Mouse (Mus musculus) heart, embryonic 10.5 days (tissue): ENCODE measurements around the gene Pkhd1. TPM values are rescaled to one million over a fixed set of nuclear protein-coding genes. Genes with fewer than 3 reads are reported as not detected.
"Not testable (repeated sequence)": the region's sequence is repeated elsewhere in the genome, so short reads cannot be mapped to it uniquely, and the experiment has no call there.

Experiments used
- DNase-seq: peaks from one replicate; pipeline ENCODE4 v3.0.0-alpha.2; 2017; ENCODE audit warnings: low spot score
- H3K27ac ChIP-seq: fragments of 300-500 bp; sonication (generic); 2 replicates; pipeline ENCODE4 v1.5.1; 2016; ENCODE audit warnings: mild to moderate bottlenecking
- H3K27me3 ChIP-seq: fragments of 300-500 bp; sonication (generic); 2 replicates; pipeline ENCODE4 v1.6.1; 2016; ENCODE audit warnings: mild to moderate bottlenecking; ENCODE audit not compliant: poor library complexity, insufficient read depth, severe bottlenecking
- H3K36me3 ChIP-seq: fragments of 300-500 bp; sonication (generic); 2 replicates; pipeline ENCODE4 v1.6.1; 2016; ENCODE audit warnings: mild to moderate bottlenecking, moderate library complexity
- H3K4me1 ChIP-seq: fragments of 300-500 bp; sonication (generic); 2 replicates; pipeline ENCODE4 v1.6.1; 2016; ENCODE audit warnings: mild to moderate bottlenecking
- H3K4me3 ChIP-seq: fragments of 300-500 bp; sonication (generic); 2 replicates; pipeline ENCODE4 v1.5.1; 2016; ENCODE audit warnings: mild to moderate bottlenecking, moderate library complexity
- H3K9me3 ChIP-seq: fragments of 300-500 bp; sonication (generic); 2 replicates; pipeline ENCODE4 v1.6.1; 2016; ENCODE audit warnings: mild to moderate bottlenecking, moderate library complexity
- WGBS: fragments of 180-500 bp; shearing (Covaris S2); methylation state at CpG from one replicate; pipeline ENCODE4 v1.1.7; 2016; 5-methylcytosine and 5-hydroxymethylcytosine counted together
- polyA plus RNA-seq: library from polyadenylated mRNA; unstranded; fragments of >200 nt; fragmentation: Nextera tagmentation; extraction: Ambion mirVana; gene quantifications from 2 replicates; pipeline ENCODE4 v1.2.1, GENCODE M21; 2016

The Pkhd1 gene
- polyA plus RNA-seq, 1 experiment from 2014 or later: 0.06 TPM

DNA sequence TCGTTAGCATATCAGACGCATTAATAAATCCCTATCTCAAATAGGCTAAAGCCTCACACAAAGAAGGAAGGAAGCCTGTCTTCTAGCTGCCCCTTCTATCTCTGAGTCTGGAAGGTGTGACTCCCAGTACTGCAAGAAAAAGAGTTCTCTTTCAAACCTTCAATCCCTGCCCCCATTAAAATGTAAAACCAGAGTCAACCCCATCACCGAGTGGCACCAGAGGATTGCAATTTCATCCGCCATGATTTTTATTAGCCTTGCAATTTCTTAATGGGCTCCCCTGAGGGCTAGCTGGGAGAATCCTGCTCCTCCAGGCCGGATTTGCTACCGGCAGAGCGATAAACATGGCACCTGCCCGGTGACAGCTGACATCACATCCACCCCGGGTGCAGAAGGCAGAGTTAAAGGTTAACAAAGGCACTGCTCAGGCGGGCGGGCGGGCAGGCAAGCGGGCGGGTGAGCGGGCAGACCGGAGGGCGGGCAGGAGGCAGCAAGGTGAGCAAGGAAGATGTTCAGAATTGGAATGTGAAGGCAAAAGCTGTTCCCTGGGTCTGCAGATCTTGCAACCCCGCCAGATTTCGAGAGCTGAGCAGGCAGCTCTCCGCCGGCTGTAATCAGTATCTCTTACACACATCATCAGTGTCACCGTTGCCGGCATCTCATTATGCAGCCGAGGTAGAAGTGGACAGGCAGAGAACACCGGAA, 140.2 kb downstream of the Pkhd1 start:
- peak; percentile 78 for DNase-seq
- Histone ChIP-seq H3K4me1 (peaks cover 6% of the 10 kb centered on the region; the same call in 1 of the 2 replicates), H3K36me3 (no peaks in the 10 kb centered on the region), H3K9me3 (no peaks in the 10 kb centered on the region), H3K27me3 (no peaks in the 10 kb centered on the region), H3K4me3 (peak overlapping the region; percentile 61), H3K27ac (0 out of 2 replicates have a peak overlapping the region, but pooled peaks have one; percentile 9)
- 7% methylated on average over 25 of the region's 25 CpGs for WGBS

DNA sequence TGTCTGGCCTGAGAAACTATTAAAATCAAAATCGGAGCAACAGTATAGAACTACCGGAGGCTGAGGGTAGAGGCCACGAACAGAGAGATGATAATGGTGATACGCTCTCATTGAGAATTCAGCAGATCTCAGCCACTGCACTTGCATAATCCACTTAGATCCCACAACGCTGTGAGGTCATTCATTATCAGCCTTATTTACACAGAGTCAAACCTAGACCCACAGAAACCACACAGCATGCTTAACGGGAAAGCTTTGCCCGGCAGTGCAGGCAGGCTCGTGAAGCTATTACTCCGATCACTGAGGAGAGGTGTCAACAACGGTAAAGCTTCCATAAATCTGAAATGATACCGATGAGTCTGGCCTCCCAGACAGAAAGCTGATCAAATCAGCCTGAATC, 147.1 kb downstream of the Pkhd1 start:
- no peaks in the 10 kb centered on the region for H3K4me1 ChIP-seq
- DNase-seq: no peak
- H3K27me3 ChIP-seq: no peaks in the 10 kb centered on the region
- H3K9me3 ChIP-seq: no peaks in the 10 kb centered on the region
- H3K36me3 ChIP-seq: no peaks in the 10 kb centered on the region
- 75% methylated on average over 11 of the region's 11 CpGs for WGBS
- H3K4me3 ChIP-seq: no peak overlapping the region
- no peak overlapping the region for H3K27ac ChIP-seq

DNA sequence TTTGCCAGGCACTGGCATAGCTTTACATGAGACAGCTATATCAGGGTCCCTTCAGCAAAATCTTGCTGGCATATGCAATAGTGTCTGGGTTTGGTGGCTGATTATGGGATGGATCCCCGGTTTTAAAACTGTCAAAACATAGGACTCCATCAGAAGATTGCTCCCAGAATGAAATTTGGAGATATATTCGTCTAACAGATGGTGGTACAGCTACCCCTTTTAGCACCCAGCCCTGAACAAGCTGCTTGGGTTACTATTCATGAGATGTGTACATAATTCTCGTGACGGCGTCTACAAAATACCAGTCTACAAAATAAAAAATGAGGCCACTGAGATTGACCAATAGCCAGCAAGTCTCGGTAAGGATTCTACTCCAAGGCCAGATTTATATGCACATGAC, 147.5 kb downstream of the Pkhd1 start:
- H3K36me3 ChIP-seq: no peaks in the 10 kb centered on the region
- H3K27me3 ChIP-seq: no peaks in the 10 kb centered on the region
- H3K27ac ChIP-seq: no peak overlapping the region
- no peak for DNase-seq
- H3K4me1 ChIP-seq: no peaks in the 10 kb centered on the region
- H3K9me3 ChIP-seq: no peaks in the 10 kb centered on the region
- WGBS: 82% methylated on average over 6 of the region's 6 CpGs
- H3K4me3 ChIP-seq: no peak overlapping the region

DNA sequence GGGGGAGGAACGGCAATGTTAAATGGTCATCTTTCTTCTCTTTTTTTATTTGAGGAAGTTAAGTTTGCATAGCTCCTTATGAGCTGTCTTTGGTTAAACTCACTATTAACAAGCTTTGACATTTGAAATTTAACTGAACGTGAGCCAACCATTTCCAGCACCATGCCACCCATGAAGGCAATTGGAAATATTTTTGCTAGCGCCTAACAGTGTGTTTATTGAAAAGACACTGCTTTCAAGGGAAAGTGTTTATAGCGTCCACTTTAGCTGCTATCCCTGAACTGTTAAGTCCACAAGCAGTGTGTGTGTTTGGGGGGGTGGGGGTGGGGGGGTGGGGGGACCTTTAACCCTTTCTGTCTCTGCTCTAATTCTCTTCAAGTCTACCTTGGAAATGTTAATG, 151.4 kb downstream of the Pkhd1 start:
- Histone ChIP-seq H3K4me1 (no peaks in the 10 kb centered on the region), H3K9me3 (no peaks in the 10 kb centered on the region), H3K27me3 (no peaks in the 10 kb centered on the region), H3K4me3 (no peak overlapping the region), H3K27ac (no peak overlapping the region), H3K36me3 (no peaks in the 10 kb centered on the region)
- DNase-seq: no peak
- WGBS: 63% methylated on average over 4 of the region's 4 CpGs

DNA sequence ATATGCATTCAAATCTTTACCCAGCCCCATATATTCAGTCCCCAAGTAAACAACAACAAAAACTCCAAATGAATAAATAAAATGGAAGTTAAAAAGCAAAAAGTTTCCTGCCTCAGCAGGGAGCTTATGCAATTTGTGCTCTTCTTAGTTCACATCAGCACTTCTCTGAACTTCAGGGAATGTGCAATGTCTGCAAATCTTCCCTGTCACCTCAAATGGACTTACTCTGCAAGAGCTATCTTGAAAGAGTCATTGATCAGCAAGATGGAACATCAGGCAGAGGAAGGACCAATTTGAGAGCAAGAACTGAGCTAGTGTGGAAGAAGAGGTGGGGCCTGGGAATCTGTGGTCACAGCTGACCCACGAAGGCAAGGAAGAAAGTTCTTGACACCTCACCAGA, 163.2 kb downstream of the Pkhd1 start:
- no peak for DNase-seq
- no peak overlapping the region for H3K27ac ChIP-seq
- H3K36me3 ChIP-seq: no peaks in the 10 kb centered on the region
- WGBS: 40% methylated on average over 1 of the region's 1 CpGs
- no peak overlapping the region for H3K4me3 ChIP-seq
- H3K4me1 ChIP-seq: no peaks in the 10 kb centered on the region
- no peaks in the 10 kb centered on the region for H3K9me3 ChIP-seq
- H3K27me3 ChIP-seq: no peaks in the 10 kb centered on the region

DNA sequence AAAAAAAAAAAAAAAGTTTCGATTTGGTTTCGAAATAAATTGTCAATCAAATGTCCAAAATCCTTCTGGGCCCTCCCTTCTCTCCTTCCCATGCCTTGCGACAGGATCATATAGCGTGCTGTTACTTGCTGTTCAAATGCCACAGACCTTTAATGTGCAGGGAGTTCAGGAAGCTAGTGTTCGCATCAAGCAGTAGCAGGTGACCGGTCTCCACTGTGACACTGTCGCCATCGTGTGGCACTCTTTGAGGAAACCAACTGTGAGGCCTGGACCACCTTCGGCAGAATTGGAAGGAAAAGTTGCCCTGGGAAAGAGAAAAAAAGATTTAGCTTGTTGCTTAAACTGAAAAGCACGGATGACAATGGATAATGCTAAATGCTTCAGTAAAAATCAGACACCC, 167.8 kb downstream of the Pkhd1 start:
- no peaks in the 10 kb centered on the region for H3K4me1 ChIP-seq
- H3K27me3 ChIP-seq: no peaks in the 10 kb centered on the region
- H3K27ac ChIP-seq: no peak overlapping the region
- H3K4me3 ChIP-seq: no peak overlapping the region
- no peaks in the 10 kb centered on the region for H3K9me3 ChIP-seq
- peak; percentile 74 for DNase-seq
- WGBS: 30% methylated on average over 10 of the region's 10 CpGs
- H3K36me3 ChIP-seq: no peaks in the 10 kb centered on the region

DNA sequence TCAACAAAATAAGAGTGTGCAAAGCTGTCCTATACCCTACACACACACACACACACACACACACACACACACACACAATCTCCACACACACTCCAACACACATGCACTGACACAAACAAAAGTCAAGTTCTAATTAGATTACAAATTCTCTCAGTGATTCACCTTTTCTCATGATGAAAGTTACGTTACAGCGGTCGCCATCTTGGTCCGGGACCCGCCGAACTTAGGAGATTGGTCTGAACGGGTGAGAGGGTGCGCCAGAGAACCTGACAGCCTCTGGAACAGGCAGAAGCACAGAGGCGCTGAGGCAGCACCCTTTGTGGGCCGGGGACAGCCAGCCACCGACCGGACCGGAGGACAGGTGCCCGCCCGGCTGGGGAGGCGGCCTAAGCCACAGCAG, 185.8 kb downstream of the Pkhd1 start:
- not testable (repeated sequence) for H3K36me3 ChIP-seq, H3K4me1 ChIP-seq, H3K27ac ChIP-seq, H3K4me3 ChIP-seq, H3K9me3 ChIP-seq, DNase-seq, H3K27me3 ChIP-seq
- WGBS: 82% methylated on average over 16 of the region's 16 CpGs

DNA sequence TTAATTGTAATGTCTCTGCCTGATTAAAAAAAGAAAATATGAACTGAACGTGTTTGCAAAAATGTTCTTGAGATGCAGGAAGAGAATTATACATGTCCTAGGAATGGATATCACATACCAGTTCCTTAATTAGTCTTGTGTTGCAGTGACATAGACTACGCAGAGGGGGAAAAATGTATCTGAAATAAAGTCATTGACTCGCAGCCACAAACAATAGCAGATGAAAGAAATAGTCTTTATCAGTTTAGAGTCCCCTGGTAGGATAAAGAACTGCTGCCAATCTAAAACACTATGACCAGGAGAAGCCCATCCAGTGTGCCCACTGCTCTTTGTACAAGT, 188.8 kb downstream of the Pkhd1 start:
- H3K4me3 ChIP-seq: no peak overlapping the region
- no peaks in the 10 kb centered on the region for H3K27me3 ChIP-seq
- no peak for DNase-seq
- H3K4me1 ChIP-seq: no peaks in the 10 kb centered on the region
- H3K27ac ChIP-seq: no peak overlapping the region
- H3K9me3 ChIP-seq: no peaks in the 10 kb centered on the region
- 86% methylated on average over 3 of the region's 3 CpGs for WGBS
- H3K36me3 ChIP-seq: no peaks in the 10 kb centered on the region

DNA sequence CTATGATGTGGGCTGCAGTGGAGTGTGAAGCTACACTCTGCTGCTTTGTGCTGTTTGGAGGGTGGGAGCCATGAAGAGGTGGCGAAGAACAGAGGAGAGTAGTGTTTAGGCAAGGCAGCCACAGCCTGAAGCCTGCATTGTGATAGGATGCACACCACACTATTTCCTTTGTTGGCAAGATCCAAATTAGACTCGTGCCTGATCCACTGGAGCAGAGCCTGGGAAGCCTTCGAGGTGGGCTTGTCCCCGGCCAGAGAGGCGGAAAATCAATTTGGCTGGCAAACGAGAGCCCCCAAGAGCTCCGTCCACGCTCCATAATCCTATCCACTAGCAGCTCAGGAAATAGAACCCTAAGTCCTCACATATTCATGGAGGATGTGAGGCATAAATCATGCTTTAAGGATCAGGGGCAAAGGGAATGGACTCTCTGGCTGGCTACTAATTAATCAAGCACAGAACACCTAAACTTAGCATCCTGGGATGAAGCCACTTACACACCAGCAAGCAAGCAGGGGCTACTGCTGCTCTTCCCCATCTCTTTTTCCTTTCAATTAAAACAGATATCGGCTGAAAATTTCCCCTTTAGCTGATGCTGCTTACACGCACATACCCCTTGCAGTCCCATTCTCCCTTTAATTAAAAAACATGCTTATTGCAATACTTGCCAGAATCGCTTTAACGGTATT, 189.4 kb downstream of the Pkhd1 start:
- Histone ChIP-seq H3K27ac (no peak overlapping the region), H3K27me3 (no peaks in the 10 kb centered on the region), H3K4me3 (no peak overlapping the region), H3K36me3 (no peaks in the 10 kb centered on the region), H3K9me3 (no peaks in the 10 kb centered on the region), H3K4me1 (no peaks in the 10 kb centered on the region)
- DNase-seq: no peak
- WGBS: 80% methylated on average over 12 of the region's 12 CpGs

DNA sequence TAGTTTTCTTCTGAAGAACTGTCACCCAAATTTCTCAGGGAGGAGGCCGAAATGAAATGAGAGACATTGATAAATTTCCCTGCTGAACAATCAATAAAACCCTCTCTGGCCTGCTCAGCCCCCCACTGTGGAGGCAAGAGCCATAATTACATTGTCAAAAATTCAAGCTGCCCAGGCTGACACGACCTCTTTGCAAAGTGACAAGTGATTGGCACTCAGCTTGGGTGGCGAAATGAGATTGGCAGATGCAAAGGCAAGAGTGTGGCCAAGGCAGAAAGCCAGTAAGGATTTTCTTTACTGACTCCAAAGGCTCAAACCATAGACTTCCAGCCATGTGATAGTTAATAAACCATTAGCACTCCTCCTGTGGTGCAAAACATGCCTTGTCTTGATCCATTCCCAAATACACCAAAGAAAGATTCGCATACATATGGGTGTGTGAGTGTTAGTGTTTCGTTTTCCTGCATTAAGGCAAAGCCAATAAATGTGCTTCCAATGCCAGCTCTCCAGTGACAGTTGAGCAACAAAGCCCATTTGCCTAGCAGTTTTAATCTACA, 208.4 kb downstream of the Pkhd1 start:
- WGBS: 73% methylated on average over 5 of the region's 5 CpGs
- Histone ChIP-seq H3K27me3 (no peaks in the 10 kb centered on the region), H3K36me3 (no peaks in the 10 kb centered on the region), H3K27ac (no peak overlapping the region), H3K4me3 (no peak overlapping the region), H3K4me1 (no peaks in the 10 kb centered on the region), H3K9me3 (no peaks in the 10 kb centered on the region)
- no peak for DNase-seq

DNA sequence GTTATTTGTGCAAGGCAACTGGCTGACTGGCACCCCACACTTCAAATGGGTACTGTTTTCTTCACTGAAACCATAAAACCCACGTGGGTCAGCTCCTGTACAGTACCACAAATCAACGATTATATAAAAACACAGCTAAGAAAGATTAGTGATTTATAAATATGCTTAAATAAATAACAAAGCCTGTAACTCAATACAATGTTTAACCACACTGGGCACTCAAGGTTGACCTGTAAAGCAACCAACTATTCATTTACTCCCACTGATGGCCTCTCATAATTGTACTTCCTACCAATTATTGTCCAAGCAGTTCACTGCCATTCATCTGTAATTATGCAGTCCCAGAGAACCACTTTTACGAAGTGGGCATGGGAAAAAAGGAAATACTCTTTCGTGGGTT, 219.5 kb downstream of the Pkhd1 start:
- Histone ChIP-seq H3K4me3 (no peak overlapping the region), H3K4me1 (no peaks in the 10 kb centered on the region), H3K9me3 (no peaks in the 10 kb centered on the region), H3K27ac (no peak overlapping the region), H3K36me3 (no peaks in the 10 kb centered on the region), H3K27me3 (no peaks in the 10 kb centered on the region)
- WGBS: 60% methylated on average over 4 of the region's 4 CpGs
- no peak for DNase-seq

DNA sequence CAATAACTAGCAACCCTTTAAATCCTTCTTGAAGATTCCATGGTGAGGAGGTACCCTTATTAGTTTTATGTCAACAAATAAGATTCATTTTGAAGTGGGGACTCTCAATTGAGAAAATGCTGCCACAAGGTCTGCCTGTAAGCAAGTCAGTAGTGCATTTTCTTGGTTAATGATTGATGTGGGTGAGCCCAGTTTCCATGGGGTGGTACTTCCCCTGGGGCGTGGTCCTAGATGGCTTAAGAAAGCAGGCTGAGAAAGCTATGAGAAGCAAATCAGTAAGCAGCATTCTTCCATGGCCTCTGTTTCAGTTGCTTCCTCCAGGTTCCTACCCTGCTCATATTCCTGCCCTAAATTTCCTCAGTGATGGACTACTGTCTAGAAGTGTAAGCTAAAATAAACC, 253.4 kb downstream of the Pkhd1 start:
- H3K36me3 ChIP-seq: no peaks in the 10 kb centered on the region
- no peaks in the 10 kb centered on the region for H3K4me1 ChIP-seq
- no peaks in the 10 kb centered on the region for H3K9me3 ChIP-seq
- no peak overlapping the region for H3K4me3 ChIP-seq
- H3K27ac ChIP-seq: no peak overlapping the region
- no peak for DNase-seq
- WGBS: 75% methylated on average over 1 of the region's 1 CpGs
- H3K27me3 ChIP-seq: no peaks in the 10 kb centered on the region

DNA sequence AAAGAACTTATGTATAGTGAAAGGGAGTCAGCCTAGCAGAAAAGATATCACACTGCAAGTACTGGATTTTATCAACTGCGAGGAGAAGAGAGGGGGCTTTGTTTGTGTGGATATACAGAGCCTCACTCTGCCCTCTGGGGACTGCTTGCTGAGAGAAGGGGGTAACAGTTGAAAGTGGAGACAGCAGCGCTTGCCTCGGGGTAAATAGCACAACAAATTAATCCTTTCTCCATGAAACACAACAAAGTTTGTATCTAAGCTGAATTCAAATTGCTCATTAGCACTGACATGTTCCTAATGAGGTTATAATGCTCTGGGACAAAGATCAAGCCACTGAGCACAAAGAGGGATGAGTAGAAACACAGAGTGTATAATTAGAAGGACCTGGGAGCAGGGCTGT, 273.2 kb downstream of the Pkhd1 start:
- WGBS: 36% methylated on average over 3 of the region's 3 CpGs
- Histone ChIP-seq H3K27me3 (no peaks in the 10 kb centered on the region), H3K9me3 (no peaks in the 10 kb centered on the region)

More for the DNA sequence above, 273.2 kb downstream of the Pkhd1 start:
- Histone ChIP-seq H3K27ac (no peak overlapping the region), H3K36me3 (no peaks in the 10 kb centered on the region), H3K4me3 (no peak overlapping the region), H3K4me1 (no peaks in the 10 kb centered on the region)
- DNase-seq: no peak
